In the genomic region with DNA sequence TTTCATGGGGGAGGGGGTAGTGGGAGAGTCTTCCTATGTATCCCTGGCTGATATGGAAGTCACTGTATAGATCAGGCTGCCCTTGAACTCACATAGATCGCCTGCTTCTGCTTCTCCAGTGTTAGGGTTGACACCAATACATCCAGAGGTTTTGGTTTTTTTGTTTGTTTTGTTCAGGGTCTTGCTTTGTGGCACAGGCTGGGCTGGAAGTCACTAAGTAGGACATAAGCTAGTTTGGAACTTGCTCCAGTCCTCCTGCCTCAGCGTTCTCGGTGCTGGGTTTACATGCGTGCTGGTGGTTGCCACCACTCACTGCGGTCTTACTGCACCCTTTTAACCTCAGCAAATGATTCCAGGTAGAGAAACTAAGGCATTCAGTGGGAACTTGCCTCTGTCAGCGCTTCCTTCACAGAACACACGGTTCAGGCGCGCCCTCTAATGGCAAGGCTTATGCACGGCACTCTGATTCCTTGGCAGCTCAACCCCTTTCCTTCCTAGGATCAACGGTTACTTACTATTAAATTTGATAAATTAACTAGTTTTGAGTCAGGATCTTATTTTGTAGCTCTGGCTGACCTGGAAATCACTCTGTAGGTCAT, we compare ENCODE assay signal across 9 mouse cellular contexts. TPM values are rescaled to one million over a fixed set of nuclear protein-coding genes. Genes with fewer than 3 reads are reported as not detected.
DNase-seq lines count a peak whose midpoint lies in the region; ATAC-seq and TF ChIP-seq lines count a peak whose summit lies in the region.
"Had no signal": no experiment of that assay in that cellular context is flagged by ENCODE, and none has a peak within 500 bp of the region (broad histone marks: within the 10 kb centered on the region; RNA-seq: fewer than 3 reads in every experiment).

No protein-coding gene starts in this region.

- peak; percentile 91; the same call in 1 of the 2 replicates for TF ChIP-seq CTCF in spleen, adult 2 months (IDR thresholded peaks at IDR 0.05; ENCODE audit: extremely low read depth, insufficient read depth, insufficient read length, insufficient replicate concordance)

- no peak for ATAC-seq in forebrain, embryonic 16.5 days
- ATAC-seq in forebrain, embryonic 15.5 days (replicated peaks) = no peak
- no peak for ATAC-seq in hindbrain, embryonic 14.5 days (ENCODE audit: low FRiP score)
- peak; percentile 65 for ATAC-seq in megakaryocyte progenitor cell, adult 5-6 weeks (replicated peaks; ENCODE audit: poor library complexity)

- intact Hi-C loops in left cerebral cortex, postnatal 10 days (cut with DNase I) = loop anchor here (1.0 to 5.0 kb wide), 2 partner anchors 42 to 106 kb away; no protein-coding TSS in a partner anchor

- no peak overlapping the region for H3K4me2 ChIP-seq in forebrain, embryonic 16.5 days (ENCODE audit: low read length)
- no peak overlapping the region; the same call in 1 of the 2 replicates for H3K4me2 ChIP-seq in forebrain, embryonic 15.5 days (replicated peaks)
- peak overlapping the region; percentile 92; the same call in 1 of the 2 replicates for H3K4me2 ChIP-seq in hindbrain, embryonic 14.5 days (replicated peaks)

- H3K9ac ChIP-seq in forebrain, embryonic 16.5 days (replicated peaks; ENCODE audit: low read depth, low read length) = no peak overlapping the region
- no peak overlapping the region for H3K9ac ChIP-seq in forebrain, embryonic 15.5 days (replicated peaks)
- no peak overlapping the region for H3K9ac ChIP-seq in hindbrain, embryonic 14.5 days

- peak; percentile 78 for DNase-seq in forebrain, embryonic 10.5 days (ENCODE audit: extremely low spot score, low spot score)
- DNase-seq in c-Kit-positive CD71-positive TER-119-negative erythroid progenitor cells, embryonic 14.5 days (ENCODE audit: low read depth) = peak; percentile 84
- peak; percentile 85 for DNase-seq in hindbrain, embryonic 14.5 days (ENCODE audit: low spot score)
- DNase-seq in left cerebral cortex, postnatal 10 days (ENCODE audit: extremely low spot score in 1 of 2, low spot score in 2 of 2) = peak; percentile 56 to 70
- DNase-seq in spleen, adult 2 months (ENCODE audit: low read depth in 1 of 2, low spot score in 2 of 2) = peak in 1 of 2 experiments; percentile 67

- 3% methylated on average over 11 of the region's 11 CpGs for WGBS in forebrain, embryonic 10.5 days
- 2% methylated on average over 11 of the region's 11 CpGs for WGBS in forebrain, embryonic 16.5 days
- WGBS in forebrain, embryonic 15.5 days = under 1% methylated on average over 11 of the region's 11 CpGs
- WGBS in hindbrain, embryonic 14.5 days = 1% methylated on average over 11 of the region's 11 CpGs
- under 1% methylated on average over 11 of the region's 11 CpGs for WGBS in spleen, adult 2 months

- peaks cover 46% of the 10 kb centered on the region for H3K4me1 ChIP-seq in forebrain, embryonic 10.5 days
- H3K4me1 ChIP-seq in forebrain, embryonic 16.5 days (replicated peaks; ENCODE audit: control insufficient read depth, insufficient read depth, low read length) = peaks cover 29% of the 10 kb centered on the region
- peaks cover 36% of the 10 kb centered on the region for H3K4me1 ChIP-seq in forebrain, embryonic 15.5 days
- peaks cover 27% of the 10 kb centered on the region for H3K4me1 ChIP-seq in hindbrain, embryonic 14.5 days (replicated peaks; ENCODE audit: control insufficient read depth, insufficient read depth, low read length)
- peaks cover 13% of the 10 kb centered on the region for H3K4me1 ChIP-seq in spleen, adult 2 months (ENCODE audit: control insufficient read depth, insufficient read depth, insufficient read length)

- H3K27ac ChIP-seq in forebrain, embryonic 10.5 days = no peak overlapping the region
- H3K27ac ChIP-seq in forebrain, embryonic 16.5 days (ENCODE audit: low read length) = no peak overlapping the region
- no peak overlapping the region for H3K27ac ChIP-seq in forebrain, embryonic 15.5 days (replicated peaks)
- H3K27ac ChIP-seq in hindbrain, embryonic 14.5 days = no peak overlapping the region
- no peak overlapping the region for H3K27ac ChIP-seq in spleen, adult 2 months (ENCODE audit: insufficient read depth, low read length)

- peak overlapping the region; percentile 64 for H3K4me3 ChIP-seq in forebrain, embryonic 10.5 days
- H3K4me3 ChIP-seq in forebrain, embryonic 16.5 days (replicated peaks; ENCODE audit: low read length) = no peak overlapping the region
- peak overlapping the region; percentile 53 for H3K4me3 ChIP-seq in forebrain, embryonic 15.5 days
- H3K4me3 ChIP-seq in hindbrain, embryonic 14.5 days (replicated peaks; ENCODE audit: low read length) = 0 out of 2 replicates have a peak overlapping the region, but pooled peaks have one; percentile 39
- no peak overlapping the region for H3K4me3 ChIP-seq in spleen, adult 2 months (ENCODE audit: extremely low read depth, insufficient read depth, insufficient read length)

- no peak for TF ChIP-seq POLR2A in spleen, adult 2 months (IDR thresholded peaks at IDR 0.05; ENCODE audit: low read depth, low read length)

- H3K27me3 ChIP-seq in forebrain, embryonic 10.5 days (ENCODE audit: poor library complexity, severe bottlenecking) = peaks cover 21% of the 10 kb centered on the region
- H3K27me3 ChIP-seq in forebrain, embryonic 16.5 days (replicated peaks; ENCODE audit: control insufficient read depth, insufficient read depth, low read length) = no peaks in the 10 kb centered on the region; the same call in 1 of the 2 replicates
- 0 out of 2 replicates have a peak, but pooled peaks cover 8% of the 10 kb centered on the region for H3K27me3 ChIP-seq in forebrain, embryonic 15.5 days
- peaks cover 15% of the 10 kb centered on the region for H3K27me3 ChIP-seq in hindbrain, embryonic 14.5 days (ENCODE audit: control insufficient read depth, insufficient read depth, low read length)
- peaks cover 9% of the 10 kb centered on the region for H3K27me3 ChIP-seq in spleen, adult 2 months (ENCODE audit: control insufficient read depth, insufficient read depth, low read length)

- H3K36me3 ChIP-seq in forebrain, embryonic 10.5 days (replicated peaks) = peaks cover 5% of the 10 kb centered on the region
- no peaks in the 10 kb centered on the region for H3K36me3 ChIP-seq in forebrain, embryonic 16.5 days (ENCODE audit: control insufficient read depth, insufficient read depth)
- H3K36me3 ChIP-seq in forebrain, embryonic 15.5 days = peaks cover 1% of the 10 kb centered on the region; the same call in 1 of the 2 replicates
- H3K36me3 ChIP-seq in hindbrain, embryonic 14.5 days (replicated peaks; ENCODE audit: control insufficient read depth, insufficient read depth) = peaks cover 3% of the 10 kb centered on the region; the same call in 1 of the 2 replicates
- peaks cover under 1% of the 10 kb centered on the region; the same call in 1 of the 2 replicates for H3K36me3 ChIP-seq in spleen, adult 2 months (ENCODE audit: control insufficient read depth, insufficient read depth, low read length)

- H3K9me3 ChIP-seq in forebrain, embryonic 10.5 days = no peaks in the 10 kb centered on the region
- no peaks in the 10 kb centered on the region for H3K9me3 ChIP-seq in forebrain, embryonic 16.5 days (ENCODE audit: control insufficient read depth, low read length)
- no peaks in the 10 kb centered on the region for H3K9me3 ChIP-seq in forebrain, embryonic 15.5 days
- H3K9me3 ChIP-seq in hindbrain, embryonic 14.5 days (ENCODE audit: control insufficient read depth, low read length) = no peaks in the 10 kb centered on the region

RNA-seq across cellular contexts. Expression of a gene that starts 1.3 kb away (rescaled TPM):
- polyA plus RNA-seq in forebrain, embryonic 10.5 days (2016; fragmentation: Nextera tagmentation; extraction: Ambion mirVana) = 95.3 and 96.1 TPM in 2 replicates
- polyA plus RNA-seq in forebrain, embryonic 16.5 days (2015; fragmentation: Nextera tagmentation; extraction: Ambion mirVana) = 79.3 and 85.9 TPM in 2 replicates
- 94.6 and 95.4 TPM in 2 replicates for polyA plus RNA-seq in forebrain, embryonic 15.5 days (2015; fragmentation: Nextera tagmentation; extraction: Ambion mirVana)
- polyA plus RNA-seq in hindbrain, embryonic 14.5 days (2014; fragmentation: Nextera tagmentation; extraction: Ambion mirVana) = 82.6 and 86.1 TPM in 2 replicates
- 10 to 100 TPM; 38.5 to 50.6 TPM for total RNA-seq in left cerebral cortex, postnatal 10 days (2021)
- total RNA-seq in megakaryocyte progenitor cell, adult 5-6 weeks (2015) = 26.5 and 32.3 TPM in 2 replicates
- total RNA-seq in megakaryocyte progenitor cell, adult 5-6 weeks (2017) = 24.4 and 29.8 TPM in 2 replicates
- 28.2 and 29.9 TPM in 2 replicates for polyA plus RNA-seq in spleen, adult 2 months (2012; rRNA removed)

RNA-seq across cellular contexts. Expression of a gene that starts 16.0 kb away (rescaled TPM):
- 30.9 and 32.2 TPM in 2 replicates for polyA plus RNA-seq in forebrain, embryonic 10.5 days (2016; fragmentation: Nextera tagmentation; extraction: Ambion mirVana)
- 23.1 and 26.4 TPM in 2 replicates for polyA plus RNA-seq in forebrain, embryonic 16.5 days (2015; fragmentation: Nextera tagmentation; extraction: Ambion mirVana)
- 23.9 and 24.0 TPM in 2 replicates for polyA plus RNA-seq in forebrain, embryonic 15.5 days (2015; fragmentation: Nextera tagmentation; extraction: Ambion mirVana)
- polyA plus RNA-seq in hindbrain, embryonic 14.5 days (2014; fragmentation: Nextera tagmentation; extraction: Ambion mirVana) = 17.0 TPM in 2 replicates
- total RNA-seq in left cerebral cortex, postnatal 10 days (2021) = 10 to 100 TPM; 16.8 to 18.2 TPM
- 11.1 and 13.6 TPM in 2 replicates for total RNA-seq in megakaryocyte progenitor cell, adult 5-6 weeks (2015)
- 24.8 and 27.4 TPM in 2 replicates for total RNA-seq in megakaryocyte progenitor cell, adult 5-6 weeks (2017)
- 5.8 and 5.9 TPM in 2 replicates for polyA plus RNA-seq in spleen, adult 2 months (2012; rRNA removed)

RNA-seq across cellular contexts. Expression of a gene that starts 16.2 kb away (rescaled TPM):
- polyA plus RNA-seq in forebrain, embryonic 10.5 days (2016; fragmentation: Nextera tagmentation; extraction: Ambion mirVana) = 5.4 and 6.3 TPM in 2 replicates
- polyA plus RNA-seq in forebrain, embryonic 16.5 days (2015; fragmentation: Nextera tagmentation; extraction: Ambion mirVana) = 3.0 and 3.6 TPM in 2 replicates
- polyA plus RNA-seq in forebrain, embryonic 15.5 days (2015; fragmentation: Nextera tagmentation; extraction: Ambion mirVana) = 2.6 and 2.7 TPM in 2 replicates
- 2.4 and 2.6 TPM in 2 replicates for polyA plus RNA-seq in hindbrain, embryonic 14.5 days (2014; fragmentation: Nextera tagmentation; extraction: Ambion mirVana)
- total RNA-seq in left cerebral cortex, postnatal 10 days (2021) = 1 to 10 TPM; 5.3 to 7.2 TPM
- total RNA-seq in megakaryocyte progenitor cell, adult 5-6 weeks (2015) = 6.3 and 7.2 TPM in 2 replicates
- 0.74 and 1.2 TPM in 2 replicates for total RNA-seq in megakaryocyte progenitor cell, adult 5-6 weeks (2017)
- 2.2 and 2.5 TPM in 2 replicates for polyA plus RNA-seq in spleen, adult 2 months (2012; rRNA removed)

RNA-seq across cellular contexts. Expression of a gene that starts 33.5 kb away (rescaled TPM):
- polyA plus RNA-seq in forebrain, embryonic 10.5 days (2016; fragmentation: Nextera tagmentation; extraction: Ambion mirVana) = 0.10 TPM in 1 of 2 replicates, not detected in the other
- 0.05 and 0.10 TPM in 2 replicates for polyA plus RNA-seq in forebrain, embryonic 16.5 days (2015; fragmentation: Nextera tagmentation; extraction: Ambion mirVana)
- 0.11 TPM in 2 replicates for polyA plus RNA-seq in forebrain, embryonic 15.5 days (2015; fragmentation: Nextera tagmentation; extraction: Ambion mirVana)
- polyA plus RNA-seq in hindbrain, embryonic 14.5 days (2014; fragmentation: Nextera tagmentation; extraction: Ambion mirVana) = 0.12 TPM in 1 of 2 replicates, not detected in the other
- 1 to 10 TPM; 2.2 to 2.3 TPM for total RNA-seq in left cerebral cortex, postnatal 10 days (2021)
- total RNA-seq in megakaryocyte progenitor cell, adult 5-6 weeks (2015) = 18.2 and 28.4 TPM in 2 replicates
- 12.7 and 13.2 TPM in 2 replicates for total RNA-seq in megakaryocyte progenitor cell, adult 5-6 weeks (2017)
- 1.6 and 1.9 TPM in 2 replicates for polyA plus RNA-seq in spleen, adult 2 months (2012; rRNA removed)
- polyA plus RNA-seq: neural tube, embryonic 14.5 days had no signal

RNA-seq across cellular contexts. Expression of a gene that starts 38.5 kb away (rescaled TPM):
- 26.9 and 28.7 TPM in 2 replicates for polyA plus RNA-seq in forebrain, embryonic 10.5 days (2016; fragmentation: Nextera tagmentation; extraction: Ambion mirVana)
- 25.3 and 28.5 TPM in 2 replicates for polyA plus RNA-seq in forebrain, embryonic 16.5 days (2015; fragmentation: Nextera tagmentation; extraction: Ambion mirVana)
- polyA plus RNA-seq in forebrain, embryonic 15.5 days (2015; fragmentation: Nextera tagmentation; extraction: Ambion mirVana) = 22.8 and 24.2 TPM in 2 replicates
- 15.6 and 16.5 TPM in 2 replicates for polyA plus RNA-seq in hindbrain, embryonic 14.5 days (2014; fragmentation: Nextera tagmentation; extraction: Ambion mirVana)
- total RNA-seq in left cerebral cortex, postnatal 10 days (2021) = 10 to 100 TPM; 39.0 to 39.7 TPM
- total RNA-seq in megakaryocyte progenitor cell, adult 5-6 weeks (2015) = 10.7 and 11.2 TPM in 2 replicates
- 26.5 and 31.6 TPM in 2 replicates for total RNA-seq in megakaryocyte progenitor cell, adult 5-6 weeks (2017)
- polyA plus RNA-seq in spleen, adult 2 months (2012; rRNA removed) = 51.8 and 62.2 TPM in 2 replicates

Comparison
In these comparisons a context has a peak if more than half of its experiments do, and no peak if none do; other contexts are left out.
1. H3K4me3 ChIP-seq: peak in forebrain, embryonic 10.5 days (single experiment), forebrain, embryonic 15.5 days (single experiment) and hindbrain, embryonic 14.5 days (single experiment); none in forebrain, embryonic 16.5 days (single experiment) and spleen, adult 2 months (single experiment).